Mouse (Mus musculus) MEL (cell line): ENCODE data around the gene Gli1. TPM values are rescaled to one million over a fixed set of nuclear protein-coding genes. Genes with fewer than 3 reads are reported as not detected.
A peak's percentile ranks its signal among the peaks of the same experiment; 100 is the strongest.

Experiments
- DNase-seq: peaks from one replicate; pipeline ENCODE4 v3.0.0; 2011; ENCODE audit warnings: low read depth, low spot score
- H3K27ac ChIP-seq: 2 replicates; pipeline ENCODE4 v1.5.1; 2012; ENCODE audit warnings: low read depth, mild to moderate bottlenecking, control low read depth, low read length, moderate library complexity; ENCODE audit not compliant: control insufficient read depth
- H3K27me3 ChIP-seq, 2 experiments: fragments of 150-350 bp in 1 of 2; sonication (generic) in 1 of 2; 2 replicates each; pipeline ENCODE4 v1.6.1; 2012; ENCODE audit warnings: low read length in 2 of 2, mild to moderate bottlenecking in 2 of 2, improper control_type of control experiment in 1 of 2, moderate library complexity in 1 of 2; ENCODE audit not compliant: insufficient read depth in 2 of 2, control insufficient read depth in 1 of 2
- H3K36me3 ChIP-seq, 2 experiments: 2 replicates each; pipeline ENCODE4 v1.6.1; 2012 to 2014; ENCODE audit warnings: low read length in 2 of 2, improper control_type of control experiment in 1 of 2, inconsistent platforms in 1 of 2, mild to moderate bottlenecking in 1 of 2; ENCODE audit not compliant: insufficient read depth in 2 of 2, control insufficient read depth in 1 of 2
- H3K4me1 ChIP-seq, 2 experiments: fragments of 150-350 bp in 1 of 2; sonication (generic) in 1 of 2; 2 replicates each; pipeline ENCODE4 v1.6.1; 2012; ENCODE audit warnings: low read length in 2 of 2, improper control_type of control experiment in 1 of 2, mild to moderate bottlenecking in 1 of 2; ENCODE audit not compliant: insufficient read depth in 2 of 2, control insufficient read depth in 1 of 2
- H3K4me3 ChIP-seq, 2 experiments: fragments of 150-350 bp in 1 of 2; sonication (generic) in 1 of 2; 2 replicates each; pipeline ENCODE4 v1.5.1; 2012; ENCODE audit warnings: low read depth in 2 of 2, low read length in 2 of 2, mild to moderate bottlenecking in 2 of 2, moderate library complexity in 2 of 2, control low read depth in 1 of 2, improper control_type of control experiment in 1 of 2; ENCODE audit not compliant: control insufficient read depth in 1 of 2, insufficient read depth in 1 of 2
- H3K79me2 ChIP-seq: 2 replicates; pipeline ENCODE4 v1.6.1; 2012; ENCODE audit warnings: mild to moderate bottlenecking, low read length, moderate library complexity; ENCODE audit not compliant: control insufficient read depth, poor library complexity, insufficient read depth
- H3K9ac ChIP-seq: 2 replicates; pipeline ENCODE4 v1.6.1; 2012; ENCODE audit warnings: low read depth, mild to moderate bottlenecking, control low read depth, low read length, moderate library complexity; ENCODE audit not compliant: control insufficient read depth, poor library complexity, severe bottlenecking
- H3K9me3 ChIP-seq: fragments of 150-350 bp; sonication (generic); replicated peaks from 2 replicates; pipeline ENCODE4 v1.6.1; 2012; ENCODE audit warnings: mild to moderate bottlenecking, low read length, improper control_type of control experiment, moderate library complexity; ENCODE audit not compliant: insufficient read depth
- CHD1 ChIP-seq: IDR thresholded peaks from 2 replicates; pipeline ENCODE4 v1.6.1; 2012; ENCODE audit warnings: low read depth, mild to moderate bottlenecking, inconsistent platforms, low read length, improper control_type of control experiment
- CTCF ChIP-seq, 3 experiments: IDR thresholded peaks in 2 of 3; conservative IDR thresholded peaks in 1 of 3; 2 replicates each; pipeline ENCODE4 v1.5.1; 2011 to 2012; ENCODE audit warnings: low read length in 3 of 3, low read depth in 2 of 3, mild to moderate bottlenecking in 2 of 3, improper control_type of control experiment in 1 of 3, inconsistent platforms in 1 of 3, mixed read lengths in 1 of 3, moderate library complexity in 1 of 3; ENCODE audit not compliant: control insufficient read depth in 1 of 3, insufficient read depth in 1 of 3, poor library complexity in 1 of 3, severe bottlenecking in 1 of 3
- GATA1 ChIP-seq: IDR thresholded peaks from 2 replicates; pipeline ENCODE4 v1.6.1; 2011; ENCODE audit warnings: low read depth, low read length, improper control_type of control experiment
- HCFC1 ChIP-seq: IDR thresholded peaks from 2 replicates; pipeline ENCODE4 v1.6.1; 2012; ENCODE audit warnings: low read depth, mild to moderate bottlenecking, inconsistent platforms, low read length, improper control_type of control experiment, moderate library complexity
- KAT2A ChIP-seq: conservative IDR thresholded peaks from 2 replicates; pipeline ENCODE4 v1.6.1; 2012; ENCODE audit warnings: low read depth, low read length, improper control_type of control experiment, inconsistent platforms
- MAFK ChIP-seq: IDR thresholded peaks from 2 replicates; pipeline ENCODE4 v1.6.1; 2011; ENCODE audit warnings: low read depth, mild to moderate bottlenecking, low read length, improper control_type of control experiment, borderline replicate concordance
- MAX ChIP-seq: IDR thresholded peaks from 2 replicates; pipeline ENCODE4 v1.6.1; 2011; ENCODE audit warnings: low read length, improper control_type of control experiment
- MAZ ChIP-seq: IDR thresholded peaks from 2 replicates; pipeline ENCODE4 v1.6.1; 2012; ENCODE audit warnings: low read depth, mild to moderate bottlenecking, inconsistent platforms, low read length, improper control_type of control experiment
- MEF2A ChIP-seq: IDR thresholded peaks from 2 replicates; pipeline ENCODE4 v1.6.1; 2014; ENCODE audit warnings: low read depth, mild to moderate bottlenecking, inconsistent platforms, low read length, improper control_type of control experiment; ENCODE audit not compliant: poor library complexity, insufficient replicate concordance, severe bottlenecking; ENCODE audit errors: extremely low read depth
- MXI1 ChIP-seq: IDR thresholded peaks from 2 replicates; pipeline ENCODE4 v1.6.1; 2011; ENCODE audit warnings: mild to moderate bottlenecking, low read depth, low read length, improper control_type of control experiment
- MYB ChIP-seq: IDR thresholded peaks from 2 replicates; pipeline ENCODE4 v1.6.1; 2011; ENCODE audit warnings: mild to moderate bottlenecking, low read depth, low read length, improper control_type of control experiment
- MYC ChIP-seq: IDR thresholded peaks from 2 replicates; pipeline ENCODE4 v1.6.1; 2011; ENCODE audit warnings: low read depth, mild to moderate bottlenecking, low read length, improper control_type of control experiment, moderate library complexity
- POLR2AphosphoS2 ChIP-seq: IDR thresholded peaks from 2 replicates; pipeline ENCODE4 v1.6.1; 2011; ENCODE audit warnings: low read length, improper control_type of control experiment
- POLR2AphosphoS5 ChIP-seq: IDR thresholded peaks from 2 replicates; pipeline ENCODE4 v1.6.1; 2012; ENCODE audit warnings: low read depth, borderline replicate concordance, mild to moderate bottlenecking, inconsistent platforms, low read length, moderate library complexity, mixed read lengths
- RAD21 ChIP-seq: IDR thresholded peaks from 2 replicates; pipeline ENCODE4 v1.6.1; 2011; ENCODE audit warnings: mild to moderate bottlenecking, low read depth, low read length, improper control_type of control experiment
- SIN3A ChIP-seq: IDR thresholded peaks from 2 replicates; pipeline ENCODE4 v1.6.1; 2012; ENCODE audit warnings: low read length, improper control_type of control experiment, inconsistent platforms
- SMC3 ChIP-seq: IDR thresholded peaks from 2 replicates; pipeline ENCODE4 v1.6.1; 2011; ENCODE audit warnings: low read depth, low read length, improper control_type of control experiment
- TBP ChIP-seq: IDR thresholded peaks from 2 replicates; pipeline ENCODE4 v1.8.0; 2011; ENCODE audit warnings: low read depth, low read length, improper control_type of control experiment
- TCF12 ChIP-seq: IDR thresholded peaks from 2 replicates; pipeline ENCODE4 v1.6.1; 2014; ENCODE audit warnings: low read depth, mild to moderate bottlenecking, inconsistent platforms, low read length, improper control_type of control experiment, moderate library complexity
- USF1 ChIP-seq: IDR thresholded peaks from 2 replicates; pipeline ENCODE4 v1.6.1; 2014; ENCODE audit warnings: low read depth, mild to moderate bottlenecking, inconsistent platforms, low read length, improper control_type of control experiment, moderate library complexity
- ZC3H11A ChIP-seq: IDR thresholded peaks from 2 replicates; pipeline ENCODE4 v1.6.1; 2012; ENCODE audit warnings: low read depth, mild to moderate bottlenecking, inconsistent platforms, low read length, improper control_type of control experiment
- ZKSCAN1 ChIP-seq: IDR thresholded peaks from 2 replicates; pipeline ENCODE4 v1.6.1; 2012; ENCODE audit warnings: low read depth, mild to moderate bottlenecking, inconsistent platforms, low read length, improper control_type of control experiment, moderate library complexity
- ZNF384 ChIP-seq: IDR thresholded peaks from 2 replicates; pipeline ENCODE4 v1.6.1; 2012; ENCODE audit warnings: low read depth, mild to moderate bottlenecking, inconsistent platforms, low read length, improper control_type of control experiment
- polyA plus RNA-seq, 2 experiments: library from polyadenylated mRNA; stranded (reverse) in 1 of 2; unstranded in 1 of 2; fragments of >175 nt in 1 of 2; fragments of >200 nt in 1 of 2; gene quantifications; 2 replicates each; pipeline versions ENCODE4 v1.2.1 to v1.2.4; 2012; ENCODE audit warnings: low replicate concordance in 2 of 2, low read depth in 1 of 2; ENCODE audit not compliant: insufficient read length in 2 of 2, insufficient read depth in 1 of 2, missing spikeins in 1 of 2
- total RNA-seq: library from RNA; depleted of rRNA; stranded (reverse); fragments of 300-350 nt; gene quantifications from 2 replicates; pipeline ENCODE4 v1.2.3, GENCODE M21; 2012; rRNA removed

Gene Gli1
- 1.3 and 1.4 TPM in 2 replicates for total RNA-seq
- polyA plus RNA-seq = 1 to 10 TPM in 1 of 2 experiments, not detected in 1; 8.0 TPM

DNA sequence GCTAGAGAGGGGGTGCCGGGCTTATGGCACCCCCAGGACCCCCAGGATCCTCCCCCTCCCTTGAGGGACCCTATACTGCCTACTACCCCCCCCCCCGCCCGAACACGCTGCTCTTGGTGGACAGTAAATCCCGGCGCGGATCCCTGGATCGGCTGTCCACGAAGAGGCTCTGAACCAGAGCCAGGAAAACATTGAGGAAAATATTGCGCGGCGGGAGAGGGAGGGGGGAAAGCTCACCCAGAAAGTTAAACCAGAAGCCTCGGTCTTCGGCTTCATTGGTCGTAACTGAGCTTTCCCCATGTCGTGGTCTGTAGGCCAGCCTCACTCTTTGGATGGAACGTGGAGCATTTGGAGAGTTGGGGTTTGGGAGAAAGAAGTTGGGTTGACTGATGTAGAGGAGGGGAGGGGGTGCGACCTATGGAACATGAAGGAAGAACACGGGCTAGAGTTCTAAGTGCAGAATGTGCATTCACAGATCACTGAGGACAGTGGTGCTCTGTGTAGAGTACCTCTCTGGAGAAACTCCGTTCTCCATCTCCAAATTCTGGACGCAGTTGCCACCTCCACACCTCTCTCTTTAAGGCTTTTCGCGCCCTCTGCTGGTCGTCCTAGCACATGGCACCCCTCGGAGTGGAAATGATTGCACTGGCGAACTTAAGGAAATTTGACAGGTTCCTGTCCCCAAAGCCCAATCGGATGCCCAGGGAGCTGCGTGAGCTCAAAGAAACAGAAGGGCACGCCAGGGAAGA is at the start of gene Gli1:
TSS of gene Gli1 (minus strand) at position 84 of the 749 bp plus-strand sequence.
- Histone ChIP-seq H3K27ac (0 out of 2 replicates have a peak within 1 kb of the TSS, but pooled peaks have one; percentile 5), H3K9ac (peak within 1 kb of the TSS; percentile 57)
- peak; percentile 95 for DNase-seq

DNA sequence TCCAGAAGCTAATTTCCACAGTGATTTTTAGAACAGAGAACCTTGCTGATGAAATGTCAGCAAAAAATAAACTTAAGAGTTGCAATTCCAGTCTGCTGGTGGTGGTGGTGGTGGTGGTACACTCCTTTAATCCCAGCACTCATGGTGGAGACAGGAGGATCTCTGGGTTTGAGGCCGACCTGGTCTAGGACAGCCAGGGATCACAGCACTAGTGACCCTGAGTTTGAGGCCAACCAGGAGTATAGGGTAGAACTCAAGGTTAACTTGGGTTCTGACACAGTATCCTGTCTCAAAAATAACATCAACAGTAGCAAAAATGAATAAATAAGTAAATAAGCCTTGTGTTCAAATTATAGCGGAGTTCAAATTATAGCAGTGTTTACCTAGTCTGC is 40.0 kb upstream of the Gli1 start:
- Histone ChIP-seq H3K9ac (peak overlapping the region; percentile 70), H3K27ac (no peak overlapping the region), H3K36me3 (peaks cover 0 to 13% of the 10 kb centered on the region in 2 experiments; a peak in 3 of 4 replicates), H3K79me2 (peaks cover 23% of the 10 kb centered on the region), H3K4me1 (peaks cover 4 to 5% of the 10 kb centered on the region in 2 experiments), H3K4me3 (peak overlapping the region; percentile 67 to 99; a peak in 3 of 4 replicates), H3K27me3 (no peaks in the 10 kb centered on the region), H3K9me3 (no peaks in the 10 kb centered on the region)
- no peak for DNase-seq
- TF ChIP-seq POLR2AphosphoS5 = no peak
- TF ChIP-seq POLR2AphosphoS2 = 0 out of 2 replicates have a peak, but pooled peaks have one; percentile 15
- no peak for TF ChIP-seq ZC3H11A
- TF ChIP-seq ZKSCAN1 = no peak
- no peak for TF ChIP-seq MEF2A

More for the DNA sequence above, at the start of gene Gli1:
- peak within 1 kb of the TSS; percentile 57 to 95 for H3K4me3 ChIP-seq
- H3K36me3 ChIP-seq = peaks cover 0 to 2% of the 10 kb centered on the region in 2 experiments; a peak in 1 of 4 replicates
- H3K9me3 ChIP-seq = no peaks in the 10 kb centered on the region
- 0 out of 2 replicates have a peak, but pooled peaks have one; percentile 15 for TF ChIP-seq USF1
- TF ChIP-seq CTCF (IDR thresholded peaks at IDR 0.05 in 2 of 3, conservative IDR thresholded peaks at IDR 0.05 in 1 of 3; ENCODE audit: control insufficient read depth in 1 of 3, insufficient read depth in 1 of 3, low read depth in 2 of 3, low read length in 3 of 3, poor library complexity in 1 of 3, severe bottlenecking in 1 of 3) = peak; percentile 95 to 96 (median 96)
- peak; percentile 91 for TF ChIP-seq MYC
- no peak for TF ChIP-seq CHD1
- peak; percentile 77 for TF ChIP-seq RAD21
- TF ChIP-seq ZNF384 = 0 out of 2 replicates have a peak, but pooled peaks have one; percentile 41
- TF ChIP-seq SMC3 = peak; percentile 73
- no peak for TF ChIP-seq TCF12
- TF ChIP-seq SIN3A = peak; percentile 73
- no peak for TF ChIP-seq GATA1
- TF ChIP-seq MAZ = peak; percentile 97
- peak; percentile 48; the same call in 1 of the 2 replicates for TF ChIP-seq MXI1
- peak; percentile 55 for TF ChIP-seq ZC3H11A
- peak; percentile 85 for TF ChIP-seq MAX
- no peak for TF ChIP-seq MYB
- no peak for TF ChIP-seq TBP
- TF ChIP-seq KAT2A = no peak
- TF ChIP-seq MAFK = no peak
- peak; percentile 26; the same call in 1 of the 2 replicates for TF ChIP-seq HCFC1
- no peaks in the 10 kb centered on the region; the same call in 1 of the 2 replicates for H3K79me2 ChIP-seq
- H3K27me3 ChIP-seq = no peaks in the 10 kb centered on the region
- 0 out of 4 replicates have a peak, but pooled peaks cover 0 to 3% of the 10 kb centered on the region in 2 experiments for H3K4me1 ChIP-seq
